Mouse (Mus musculus): ENCODE measurements around the gene Mapk8. TPM values are rescaled to one million over a fixed set of nuclear protein-coding genes. Genes with fewer than 3 reads are reported as not detected.

The Mapk8 gene
- polyA plus RNA-seq, 1 experiment from 2014 or later: 13.4 TPM

GRCm38 (mm10) chr14:33328369-33328768 lies 118.6 kb downstream of the Mapk8 start:
- H3K27ac ChIP-seq (ENCODE audit: low read length): no peak overlapping the region
- no peak overlapping the region for H3K4me2 ChIP-seq (ENCODE audit: low read depth, low read length)
- no peaks in the 10 kb centered on the region for H3K27me3 ChIP-seq (ENCODE audit: control insufficient read depth, insufficient read depth, low read length)
- no peak overlapping the region for H3K4me3 ChIP-seq (ENCODE audit: low read length)
- ATAC-seq (replicated peaks; ENCODE audit: extremely low read depth, insufficient read depth, low FRiP score): no peak
- WGBS: 45% methylated on average over 5 of the region's 5 CpGs
- no peak overlapping the region for H3K9ac ChIP-seq (ENCODE audit: low read length)
- H3K4me1 ChIP-seq (ENCODE audit: control insufficient read depth, insufficient read depth, low read length): peaks cover 12% of the 10 kb centered on the region
- H3K9me3 ChIP-seq (replicated peaks; ENCODE audit: control insufficient read depth, low read length): no peaks in the 10 kb centered on the region
- H3K36me3 ChIP-seq (ENCODE audit: control insufficient read depth, insufficient read depth): no peaks in the 10 kb centered on the region

Other genes starting within 250 kb of the Mapk8 start
- gene Arhgap22, start 233.1 kb downstream of the Mapk8 start, polyA plus RNA-seq (2015; fragmentation: Nextera tagmentation; extraction: Ambion mirVana): 1.4 and 2.8 TPM in 2 replicates
- gene Frmpd2, start 24.5 kb upstream of the Mapk8 start, polyA plus RNA-seq (2015; fragmentation: Nextera tagmentation; extraction: Ambion mirVana): 0.05 and 0.24 TPM in 2 replicates
- 0.06 and 0.08 TPM in 2 replicates for gene Ptpn20, start 142.0 kb upstream of the Mapk8 start, polyA plus RNA-seq (2015; fragmentation: Nextera tagmentation; extraction: Ambion mirVana)

Measured in heart, embryonic 16.5 days (tissue).